Mouse (Mus musculus): ENCODE results near the gene Gsdma2.

DNA sequence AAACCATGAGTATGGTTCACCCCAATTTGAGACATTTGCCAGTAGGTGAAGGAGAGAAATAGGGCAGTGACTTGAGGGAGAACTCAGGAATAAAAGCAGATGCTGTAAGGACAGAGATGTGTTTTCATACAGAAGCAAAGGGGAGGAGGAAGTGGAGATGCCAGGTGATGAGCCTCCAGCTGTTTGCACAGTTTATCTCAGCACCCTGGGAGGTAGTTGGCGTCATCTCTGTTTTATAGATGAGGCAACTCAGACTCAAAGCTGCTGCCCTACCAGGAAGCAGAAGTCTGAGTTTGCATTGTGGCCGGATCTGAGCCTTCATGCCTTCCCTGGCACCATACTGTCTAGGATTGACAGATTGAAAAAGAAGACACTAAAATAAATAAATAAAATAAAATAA, 22.4 kb downstream of the Gsdma2 start:
- TF ChIP-seq CTCF (IDR thresholded peaks at IDR 0.05; ENCODE audit: insufficient read depth, low read length) (no peak), POLR2A (IDR thresholded peaks at IDR 0.05; ENCODE audit: borderline replicate concordance, extremely low read depth, low read depth, low read length) (no peak)
